Mouse (Mus musculus) hindlimb bud, embryonic 11.5 days (tissue): ENCODE measurements around the gene Irak1.

Experiments
- DNase-seq: peaks from one replicate; pipeline ENCODE4 v3.0.0-alpha.2; 2012; ENCODE audit warnings: low read depth, low spot score; ENCODE audit errors: extremely low spot score

Gene Irak1

GRCm38 (mm10) chrX:74023188-74024049 lies at the start of gene Irak1:
TSS of gene Irak1 (minus strand) at chrX:74023918.
- DNase-seq, result peak; percentile 18

GRCm38 (mm10) chrX:74070794-74071193 lies 47.1 kb upstream of the Irak1 start:
- no peak for DNase-seq

GRCm38 (mm10) chrX:74067891-74068290 lies 44.2 kb upstream of the Irak1 start:
- no peak for DNase-seq

- no peak for DNase-seq
Observed at GRCm38 (mm10) chrX:74045107-74045506, 21.4 kb upstream of the Irak1 start.

GRCm38 (mm10) chrX:74037702-74038375 lies 14.1 kb upstream of the Irak1 start:
- DNase-seq, result no peak

GRCm38 (mm10) chrX:74030000-74030399 lies 6.3 kb upstream of the Irak1 start:
- DNase-seq, result no peak

- DNase-seq, result no peak
Observed at GRCm38 (mm10) chrX:74022795-74023187, 927 bp downstream of the Irak1 start.

- DNase-seq, result no peak
Observed at GRCm38 (mm10) chrX:74014597-74014996, 9.1 kb downstream of the Irak1 start.

- no peak for DNase-seq
Observed at GRCm38 (mm10) chrX:74008063-74008462, 15.7 kb downstream of the Irak1 start.

GRCm38 (mm10) chrX:74006401-74006800 lies 17.3 kb downstream of the Irak1 start:
- no peak for DNase-seq

- no peak for DNase-seq
Observed at GRCm38 (mm10) chrX:74003644-74004043, 20.1 kb downstream of the Irak1 start.

GRCm38 (mm10) chrX:74001024-74001423 lies 22.7 kb downstream of the Irak1 start:
- DNase-seq, result no peak

GRCm38 (mm10) chrX:73998911-73999869 lies 24.5 kb downstream of the Irak1 start:
- no peak for DNase-seq

- DNase-seq, result no peak
Observed at GRCm38 (mm10) chrX:73977783-73978182, 45.9 kb downstream of the Irak1 start.

- DNase-seq, result no peak
Observed at GRCm38 (mm10) chrX:73976283-73976682, 47.4 kb downstream of the Irak1 start.

- DNase-seq, result no peak
Observed at GRCm38 (mm10) chrX:73972774-73973173, 50.9 kb downstream of the Irak1 start.

- DNase-seq, result no peak
Observed at GRCm38 (mm10) chrX:73970781-73971180, 52.9 kb downstream of the Irak1 start.

- DNase-seq, result no peak
Observed at GRCm38 (mm10) chrX:73969729-73970128, 54.0 kb downstream of the Irak1 start.

GRCm38 (mm10) chrX:73969167-73969566 lies 54.6 kb downstream of the Irak1 start:
- no peak for DNase-seq

GRCm38 (mm10) chrX:73967177-73968075 lies 56.3 kb downstream of the Irak1 start:
- DNase-seq, result peak; percentile 70
